Mouse (Mus musculus) midbrain, embryonic 16.5 days (tissue): ENCODE measurements around the gene Mast4. TPM values are rescaled to one million over a fixed set of nuclear protein-coding genes. Genes with fewer than 3 reads are reported as not detected.

Experiments used
- ATAC-seq: fragments of 200-750 bp; cut with Nextera tagmentation; 2 replicates; pipeline ENCODE4 v1.8.0; 2017; ENCODE audit warnings: moderate TSS enrichment
- H3K27ac ChIP-seq: fragments of 300-500 bp; sonication (generic); 2 replicates; pipeline ENCODE4 v1.5.1; 2014; ENCODE audit warnings: mild to moderate bottlenecking, low read length, mixed read lengths
- H3K27me3 ChIP-seq: fragments of 300-500 bp; sonication (generic); 2 replicates; pipeline ENCODE4 v1.6.1; 2014; ENCODE audit warnings: low read depth, low read length, mixed read lengths; ENCODE audit not compliant: control insufficient read depth, insufficient read depth
- H3K36me3 ChIP-seq: fragments of 300-500 bp; sonication (generic); 2 replicates; pipeline ENCODE4 v1.6.1; 2014; ENCODE audit warnings: mild to moderate bottlenecking, low read length, moderate library complexity, mixed read lengths; ENCODE audit not compliant: control insufficient read depth, insufficient read depth
- H3K4me1 ChIP-seq: fragments of 300-500 bp; sonication (generic); 2 replicates; pipeline ENCODE4 v1.6.1; 2014; ENCODE audit warnings: mild to moderate bottlenecking, low read length, mixed read lengths; ENCODE audit not compliant: control insufficient read depth, insufficient read depth
- H3K4me2 ChIP-seq: fragments of 300-500 bp; sonication (generic); 2 replicates; pipeline ENCODE4 v1.6.1; 2014; ENCODE audit warnings: mild to moderate bottlenecking, low read length, mixed read lengths
- H3K4me3 ChIP-seq: fragments of 300-500 bp; sonication (generic); 2 replicates; pipeline ENCODE4 v1.5.1; 2014; ENCODE audit warnings: low read depth, mild to moderate bottlenecking, low read length, moderate library complexity, mixed read lengths
- H3K9ac ChIP-seq: fragments of 300-500 bp; sonication (generic); 2 replicates; pipeline ENCODE4 v1.6.1; 2014; ENCODE audit warnings: low read depth, low read length, mixed read lengths
- H3K9me3 ChIP-seq: fragments of 300-500 bp; sonication (generic); replicated peaks from 2 replicates; pipeline ENCODE4 v1.6.1; 2014; ENCODE audit warnings: mild to moderate bottlenecking, low read length, mixed read lengths; ENCODE audit not compliant: control insufficient read depth, poor library complexity, severe bottlenecking
- WGBS: fragments of 180-500 bp; shearing (Covaris S2); extraction: QIAGEN DNeasy Blood & Tissue Kit; methylation state at CpG from one replicate; pipeline ENCODE4 v1.1.7; 2014; 5-methylcytosine and 5-hydroxymethylcytosine counted together
- polyA plus RNA-seq: library from polyadenylated mRNA; unstranded; fragments of >200 nt; fragmentation: Nextera tagmentation; extraction: Ambion mirVana; gene quantifications from 2 replicates; pipeline ENCODE4 v1.2.1, GENCODE M21; 2015

The Mast4 gene
- polyA plus RNA-seq, 1 experiment from 2014 or later, result 33.8 TPM

- Histone ChIP-seq H3K4me1 (no peaks in the 10 kb centered on the region), H3K9ac (no peak overlapping the region), H3K4me3 (no peak overlapping the region), H3K36me3 (no peaks in the 10 kb centered on the region), H3K4me2 (no peak overlapping the region), H3K27ac (no peak overlapping the region), H3K9me3 (no peaks in the 10 kb centered on the region), H3K27me3 (no peaks in the 10 kb centered on the region)
- 93% methylated on average over 2 of the region's 2 CpGs for WGBS
- no peak for ATAC-seq
Measured at GRCm38 (mm10) chr13:103302077-103302476, 32.2 kb downstream of the Mast4 start.

GRCm38 (mm10) chr13:103294424-103294823 is 39.9 kb downstream of the Mast4 start:
- Histone ChIP-seq H3K27ac (no peak overlapping the region), H3K27me3 (no peaks in the 10 kb centered on the region), H3K36me3 (no peaks in the 10 kb centered on the region), H3K4me3 (no peak overlapping the region), H3K4me2 (no peak overlapping the region), H3K4me1 (no peaks in the 10 kb centered on the region), H3K9ac (no peak overlapping the region), H3K9me3 (no peaks in the 10 kb centered on the region)
- no peak for ATAC-seq
- 90% methylated on average over 13 of the region's 13 CpGs for WGBS

- no peaks in the 10 kb centered on the region for H3K27me3 ChIP-seq
- H3K36me3 ChIP-seq, result no peaks in the 10 kb centered on the region
- no peak overlapping the region for H3K9ac ChIP-seq
- 89% methylated on average over 1 of the region's 1 CpGs for WGBS
- no peak overlapping the region for H3K4me2 ChIP-seq
- ATAC-seq, result no peak
- no peak overlapping the region for H3K4me3 ChIP-seq
- no peak overlapping the region for H3K27ac ChIP-seq
- H3K9me3 ChIP-seq, result no peaks in the 10 kb centered on the region
- no peaks in the 10 kb centered on the region for H3K4me1 ChIP-seq
Measured at GRCm38 (mm10) chr13:103293121-103293520, 41.2 kb downstream of the Mast4 start.

- H3K4me3 ChIP-seq, result no peak overlapping the region
- H3K4me1 ChIP-seq, result no peaks in the 10 kb centered on the region
- no peaks in the 10 kb centered on the region for H3K36me3 ChIP-seq
- 90% methylated on average over 4 of the region's 4 CpGs for WGBS
- H3K27me3 ChIP-seq, result no peaks in the 10 kb centered on the region
- ATAC-seq, result no peak
- no peaks in the 10 kb centered on the region for H3K9me3 ChIP-seq
- no peak overlapping the region for H3K9ac ChIP-seq
- H3K4me2 ChIP-seq, result no peak overlapping the region
- no peak overlapping the region for H3K27ac ChIP-seq
Measured at GRCm38 (mm10) chr13:103291098-103291497, 43.2 kb downstream of the Mast4 start.

GRCm38 (mm10) chr13:103285821-103286220 is 48.5 kb downstream of the Mast4 start:
- Histone ChIP-seq H3K27ac (no peak overlapping the region), H3K4me2 (no peak overlapping the region), H3K36me3 (no peaks in the 10 kb centered on the region), H3K9ac (no peak overlapping the region), H3K27me3 (no peaks in the 10 kb centered on the region), H3K4me3 (no peak overlapping the region), H3K9me3 (no peaks in the 10 kb centered on the region), H3K4me1 (no peaks in the 10 kb centered on the region)
- WGBS, result 77% methylated on average over 5 of the region's 5 CpGs
- ATAC-seq, result no peak

- Histone ChIP-seq H3K36me3 (no peaks in the 10 kb centered on the region), H3K27me3 (no peaks in the 10 kb centered on the region), H3K4me2 (no peak overlapping the region), H3K9ac (no peak overlapping the region), H3K4me1 (no peaks in the 10 kb centered on the region), H3K4me3 (no peak overlapping the region), H3K27ac (no peak overlapping the region), H3K9me3 (no peaks in the 10 kb centered on the region)
- no peak for ATAC-seq
- WGBS, result 93% methylated on average over 7 of the region's 7 CpGs
Measured at GRCm38 (mm10) chr13:103285036-103285435, 49.3 kb downstream of the Mast4 start.

GRCm38 (mm10) chr13:103270856-103271391 is 63.4 kb downstream of the Mast4 start:
- Histone ChIP-seq H3K27ac (no peak overlapping the region), H3K4me2 (no peak overlapping the region), H3K4me3 (no peak overlapping the region), H3K9ac (no peak overlapping the region), H3K36me3 (no peaks in the 10 kb centered on the region), H3K27me3 (no peaks in the 10 kb centered on the region), H3K4me1 (no peaks in the 10 kb centered on the region), H3K9me3 (no peaks in the 10 kb centered on the region)
- ATAC-seq, result no peak
- WGBS, result 90% methylated on average over 9 of the region's 9 CpGs

GRCm38 (mm10) chr13:103262707-103263106 is 71.6 kb downstream of the Mast4 start:
- Histone ChIP-seq H3K9me3 (no peaks in the 10 kb centered on the region), H3K36me3 (no peaks in the 10 kb centered on the region), H3K4me3 (no peak overlapping the region), H3K4me2 (no peak overlapping the region), H3K4me1 (no peaks in the 10 kb centered on the region), H3K9ac (no peak overlapping the region), H3K27me3 (no peaks in the 10 kb centered on the region), H3K27ac (no peak overlapping the region)
- ATAC-seq, result no peak
- 82% methylated on average over 3 of the region's 3 CpGs for WGBS

GRCm38 (mm10) chr13:103262061-103262460 is 72.2 kb downstream of the Mast4 start:
- WGBS, result 83% methylated on average over 3 of the region's 3 CpGs
- no peaks in the 10 kb centered on the region for H3K4me1 ChIP-seq

More at GRCm38 (mm10) chr13:103262061-103262460, 72.2 kb downstream of the Mast4 start:
- no peaks in the 10 kb centered on the region for H3K9me3 ChIP-seq
- H3K9ac ChIP-seq, result no peak overlapping the region
- H3K4me3 ChIP-seq, result no peak overlapping the region
- H3K27me3 ChIP-seq, result no peaks in the 10 kb centered on the region
- no peaks in the 10 kb centered on the region for H3K36me3 ChIP-seq
- no peak overlapping the region for H3K27ac ChIP-seq
- no peak for ATAC-seq
- no peak overlapping the region for H3K4me2 ChIP-seq
